Mouse (Mus musculus) lung, postnatal 36 days (tissue): ENCODE data around the gene Olfr284.

Experiments
- DNase-seq: peaks from one replicate; pipeline ENCODE4 v3.0.0; 2022; ENCODE audit warnings: mixed read lengths

Olfr284 gene

GRCm38 (mm10) chr15:98340887-98341286 is at the start of gene Olfr284:
Gene Olfr284 (minus strand): TSS chr15:98340987.
- no peak for DNase-seq

- DNase-seq = peak; percentile 77
Measured at GRCm38 (mm10) chr15:98389796-98390195, 49.0 kb upstream of the Olfr284 start.

DNA sequence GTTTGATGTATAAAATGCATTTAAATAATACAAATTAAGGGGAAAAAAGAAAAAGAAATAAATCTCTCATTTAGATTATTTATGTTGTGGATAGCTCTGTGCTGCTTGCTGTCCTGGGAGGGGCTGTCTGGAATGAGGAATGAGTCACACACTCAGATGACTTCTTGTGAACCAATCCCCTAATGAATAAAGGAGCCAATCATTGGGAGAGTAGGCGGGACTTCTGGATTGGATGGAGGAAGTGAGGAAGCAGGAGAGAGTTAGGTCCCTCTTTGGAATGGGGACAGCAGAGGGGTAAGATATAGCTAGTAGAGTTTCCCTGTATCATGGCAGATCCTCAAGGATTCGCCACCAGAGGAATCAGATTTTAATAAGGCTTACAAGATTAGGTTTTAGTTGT is 46.8 kb upstream of the Olfr284 start:
- DNase-seq = peak; percentile 1

DNA sequence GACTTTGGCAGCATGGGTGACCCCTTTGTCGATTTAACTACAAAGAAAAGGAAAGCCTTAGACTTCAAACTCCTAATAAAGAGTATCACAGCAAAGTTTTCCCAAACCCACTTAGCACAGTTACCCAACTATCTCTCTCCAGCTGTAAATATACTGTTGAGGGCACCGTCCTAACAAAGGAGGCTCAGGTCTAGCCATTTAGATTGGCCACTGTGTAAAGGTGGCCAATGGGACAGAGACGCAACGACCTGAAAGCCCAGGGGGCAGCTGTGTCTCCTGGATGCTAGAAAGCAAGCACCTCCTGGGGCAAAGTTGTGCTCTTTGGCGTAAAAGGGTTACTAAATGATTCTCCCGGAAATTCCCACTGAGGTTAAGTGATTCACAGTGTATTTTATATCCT is 40.1 kb upstream of the Olfr284 start, which contains the start of gene Olfr283:
Gene Olfr283, minus strand, starts transcription at position 101 of the 400 bp plus-strand sequence.
- no peak for DNase-seq

- no peak for DNase-seq
Measured at GRCm38 (mm10) chr15:98378209-98378608, 37.4 kb upstream of the Olfr284 start.

GRCm38 (mm10) chr15:98317177-98317724 is 23.5 kb downstream of the Olfr284 start, which contains the start of gene Olfr285:
Gene Olfr285 (minus strand): TSS chr15:98317353.
- no peak for DNase-seq

- DNase-seq = peak; percentile 5
Measured at GRCm38 (mm10) chr15:98315703-98316102, 25.1 kb downstream of the Olfr284 start.

DNA sequence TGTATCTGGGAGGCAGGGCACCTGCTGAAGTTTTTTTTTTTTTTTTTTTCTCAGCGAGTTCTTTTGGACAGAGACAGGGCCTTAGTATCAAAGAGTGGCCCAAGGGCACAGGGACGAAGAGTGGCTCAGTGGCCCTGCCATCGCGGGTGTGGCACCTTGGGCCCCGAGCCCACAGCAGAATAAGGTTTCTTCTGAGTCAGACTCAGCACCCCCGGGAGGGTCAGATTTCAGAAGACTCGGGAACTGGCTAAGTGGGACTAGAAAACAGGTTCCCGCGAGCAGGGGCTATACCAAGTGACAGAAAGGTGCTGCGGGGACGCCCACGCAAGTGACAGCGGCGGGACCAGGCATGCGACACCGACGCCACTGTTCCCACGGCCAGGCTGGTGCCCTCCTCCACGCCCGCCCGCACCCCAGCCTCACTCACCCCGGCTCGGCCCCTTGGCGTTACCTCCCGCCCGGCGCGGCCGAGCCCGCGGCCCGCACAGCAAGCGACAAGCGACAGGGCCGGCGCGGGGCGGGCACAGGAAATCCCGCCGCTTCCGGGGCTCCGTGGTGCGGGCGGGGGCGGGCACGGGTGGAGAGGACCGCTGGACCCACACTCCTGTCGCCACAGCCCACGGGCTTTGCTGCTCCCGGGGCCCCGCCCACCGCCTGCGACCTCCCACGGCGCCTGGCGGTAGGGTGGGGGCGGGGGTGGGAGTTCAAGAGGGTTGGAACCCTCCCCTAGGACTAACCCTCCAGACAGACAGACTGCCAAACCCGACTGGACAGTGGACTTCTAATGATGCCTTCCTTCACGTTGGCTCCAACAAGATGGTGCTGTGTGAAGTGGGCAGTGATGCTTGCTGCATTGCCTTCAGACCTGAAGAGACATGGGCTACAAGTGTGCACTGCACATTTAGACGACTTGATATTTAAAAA is 44.9 kb downstream of the Olfr284 start, which contains the start of gene Zfp641:
Gene Zfp641, minus strand, starts transcription at position 534 of the 924 bp plus-strand sequence.
- peak; percentile 55 for DNase-seq

DNA sequence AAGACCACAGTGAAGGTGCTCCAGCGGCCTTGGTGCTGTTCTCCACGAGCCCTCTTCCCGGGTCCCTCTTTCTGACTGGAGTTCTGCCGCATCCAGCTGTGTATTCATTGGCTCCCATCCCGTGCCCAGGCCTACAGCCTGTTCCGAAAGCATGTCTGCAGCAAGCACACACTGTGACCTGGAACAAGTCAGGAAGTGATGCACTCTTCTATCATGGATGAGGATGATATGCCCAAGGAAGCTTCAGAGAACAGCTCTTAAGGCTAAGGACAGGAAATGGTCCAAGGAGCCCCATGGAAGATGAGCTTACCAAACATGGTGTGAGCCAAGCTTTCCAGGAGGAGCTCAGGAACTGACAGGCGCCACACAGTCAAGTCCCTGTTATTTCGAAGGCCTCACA is 47.1 kb downstream of the Olfr284 start:
- peak; percentile 64 for DNase-seq
